Comparison of ENCODE assay signal across 29 mouse cellular contexts in genomic region chr14:54959853-54960613, GRCm38 (mm10). TPM values are rescaled to one million over a fixed set of nuclear protein-coding genes. Genes with fewer than 3 reads are reported as not detected.
A peak's percentile ranks its signal among the peaks of the same experiment; 100 is the strongest.
DNase-seq lines count a peak whose midpoint lies in the region; ATAC-seq and TF ChIP-seq lines count a peak whose summit lies in the region.
"Not testable (repeated sequence)": the region's sequence is repeated elsewhere in the genome, so short reads cannot be mapped to it uniquely, and the experiment has no call there.
"Had no signal": no experiment of that assay in that cellular context is flagged by ENCODE, and none has a peak within 500 bp of the region (broad histone marks: within the 10 kb centered on the region; RNA-seq: fewer than 3 reads in every experiment).

No protein-coding gene starts in this region.

- 89% methylated on average over 12 of the region's 12 CpGs for WGBS in embryonic facial prominence, embryonic 12.5 days
- WGBS in heart, embryonic 11.5 days (ENCODE audit: insufficient replicate concordance): 73% methylated on average over 12 of the region's 12 CpGs
- 67% methylated on average over 12 of the region's 12 CpGs for WGBS in heart, embryonic 14.5 days
- 50% methylated on average over 12 of the region's 12 CpGs for WGBS in heart, postnatal 0 days
- 89% methylated on average over 12 of the region's 12 CpGs for WGBS in kidney, embryonic 15.5 days
- WGBS in stomach, postnatal 0 days: 92% methylated on average over 12 of the region's 12 CpGs

- not testable (repeated sequence) for H3K4me1 ChIP-seq in embryonic facial prominence, embryonic 12.5 days; heart, embryonic 11.5 days (ENCODE audit: control insufficient read depth, insufficient read depth, low read length); heart, postnatal 0 days (ENCODE audit: control insufficient read depth, insufficient read depth); kidney, embryonic 15.5 days; stomach, postnatal 0 days (replicated peaks; ENCODE audit: control insufficient read depth, insufficient read depth)
- H3K4me1 ChIP-seq in heart, embryonic 14.5 days (ENCODE audit: control insufficient read depth in 2 of 2, insufficient read depth in 2 of 2, low read length in 2 of 2): peaks cover 18 to 22% of the 10 kb centered on the region in 2 experiments; a peak in 3 of 4 replicates

- not testable (repeated sequence) for TF ChIP-seq CTCF in heart, postnatal 0 days (IDR thresholded peaks at IDR 0.05; ENCODE audit: low read depth); stomach, postnatal 0 days (IDR thresholded peaks at IDR 0.05; ENCODE audit: low read depth)

- not testable (repeated sequence) for H3K9ac ChIP-seq in embryonic facial prominence, embryonic 12.5 days; kidney, embryonic 15.5 days; stomach, postnatal 0 days (ENCODE audit: low read length)
- peak overlapping the region; percentile 86 for H3K9ac ChIP-seq in heart, embryonic 11.5 days (ENCODE audit: low read depth, low read length)
- H3K9ac ChIP-seq in heart, embryonic 14.5 days (ENCODE audit: low read length): peak overlapping the region; percentile 83; the same call in 1 of the 2 replicates
- H3K9ac ChIP-seq in heart, postnatal 0 days (replicated peaks; ENCODE audit: low read depth, low read length): peak overlapping the region; percentile 98

- not testable (repeated sequence) for H3K9me3 ChIP-seq in embryonic facial prominence, embryonic 12.5 days; heart, embryonic 11.5 days (replicated peaks; ENCODE audit: control insufficient read depth, low read length); heart, embryonic 14.5 days (ENCODE audit: control insufficient read depth, low read length); heart, postnatal 0 days (replicated peaks; ENCODE audit: control insufficient read depth, low read length); kidney, embryonic 15.5 days (replicated peaks); stomach, postnatal 0 days (ENCODE audit: control insufficient read depth, low read length)

- H3K27ac ChIP-seq in embryonic facial prominence, embryonic 12.5 days; kidney, embryonic 15.5 days; stomach, postnatal 0 days (replicated peaks): not testable (repeated sequence)
- peak overlapping the region; percentile 95 for H3K27ac ChIP-seq in heart, embryonic 11.5 days (ENCODE audit: low read depth, low read length)
- peak overlapping the region; percentile 14 to 87; a peak in 2 of 4 replicates for H3K27ac ChIP-seq in heart, embryonic 14.5 days (replicated peaks in 1 of 2; ENCODE audit: control insufficient read depth in 1 of 2, insufficient read depth in 1 of 2, low read depth in 2 of 2, low read length in 2 of 2)
- H3K27ac ChIP-seq in heart, postnatal 0 days (ENCODE audit: low read depth): peak overlapping the region; percentile 96

- not testable (repeated sequence) for H3K36me3 ChIP-seq in embryonic facial prominence, embryonic 12.5 days; heart, embryonic 11.5 days (ENCODE audit: control insufficient read depth, insufficient read depth, low read length); kidney, embryonic 15.5 days; stomach, postnatal 0 days (ENCODE audit: control insufficient read depth, insufficient read depth, low read length)
- H3K36me3 ChIP-seq in heart, embryonic 14.5 days (ENCODE audit: control insufficient read depth, insufficient read depth, low read length): peaks cover 97% of the 10 kb centered on the region
- H3K36me3 ChIP-seq in heart, postnatal 0 days (replicated peaks; ENCODE audit: control insufficient read depth, insufficient read depth, low read length): peaks cover 93% of the 10 kb centered on the region

- peak; percentile 94 for DNase-seq in heart, adult 11 months
- not testable (repeated sequence) for DNase-seq in heart, postnatal 0 days (ENCODE audit: low spot score); stomach, postnatal 0 days (ENCODE audit: low spot score)

- not testable (repeated sequence) for H3K27me3 ChIP-seq in embryonic facial prominence, embryonic 12.5 days; heart, embryonic 11.5 days (ENCODE audit: control insufficient read depth, insufficient read depth, low read length); heart, embryonic 14.5 days (ENCODE audit: control insufficient read depth, insufficient read depth, low read length); heart, postnatal 0 days (ENCODE audit: control insufficient read depth, insufficient read depth, low read length); kidney, embryonic 15.5 days; stomach, postnatal 0 days (ENCODE audit: control insufficient read depth, insufficient read depth, low read length)

- ATAC-seq in embryonic facial prominence, embryonic 12.5 days (ENCODE audit: insufficient number of reproducible peaks, insufficient read depth, low FRiP score, low TSS enrichment): peak; percentile 54; the same call in 1 of the 2 replicates
- 0 out of 2 replicates have a peak, but pooled peaks have one; percentile 15 for ATAC-seq in heart, embryonic 11.5 days (replicated peaks; ENCODE audit: insufficient number of reproducible peaks, low FRiP score, low TSS enrichment)
- not testable (repeated sequence) for ATAC-seq in heart, embryonic 14.5 days (ENCODE audit: insufficient number of reproducible peaks, insufficient read depth, low FRiP score, low read depth)
- ATAC-seq in heart, postnatal 0 days (ENCODE audit: insufficient read depth, low read depth): peak; percentile 14
- ATAC-seq in kidney, embryonic 15.5 days (replicated peaks; ENCODE audit: low FRiP score): 0 out of 2 replicates have a peak, but pooled peaks have one; percentile 29
- peak; percentile 32; the same call in 1 of the 2 replicates for ATAC-seq in stomach, postnatal 0 days (ENCODE audit: low FRiP score, low TSS enrichment)

- H3K4me3 ChIP-seq in embryonic facial prominence, embryonic 12.5 days; kidney, embryonic 15.5 days (replicated peaks); stomach, postnatal 0 days (ENCODE audit: low read depth, low read length): not testable (repeated sequence)
- peak overlapping the region; percentile 51 for H3K4me3 ChIP-seq in heart, embryonic 11.5 days (ENCODE audit: low read depth, low read length)
- peak overlapping the region; percentile 18 to 42 for H3K4me3 ChIP-seq in heart, embryonic 14.5 days (ENCODE audit: control insufficient read depth in 1 of 2, insufficient read depth in 1 of 2, low read depth in 1 of 2, low read length in 2 of 2)
- peak overlapping the region; percentile 70 for H3K4me3 ChIP-seq in heart, postnatal 0 days (ENCODE audit: low read depth, low read length)

- TF ChIP-seq EP300 in heart, postnatal 0 days (IDR thresholded peaks at IDR 0.05; ENCODE audit: low read depth): peak; percentile 6; the same call in 1 of the 2 replicates
- not testable (repeated sequence) for TF ChIP-seq EP300 in stomach, postnatal 0 days (optimal IDR thresholded peaks at IDR 0.05)

- H3K4me2 ChIP-seq in embryonic facial prominence, embryonic 12.5 days (replicated peaks); kidney, embryonic 15.5 days; stomach, postnatal 0 days (replicated peaks; ENCODE audit: low read depth): not testable (repeated sequence)
- peak overlapping the region; percentile 66 for H3K4me2 ChIP-seq in heart, embryonic 11.5 days
- H3K4me2 ChIP-seq in heart, embryonic 14.5 days (ENCODE audit: low read length): peak overlapping the region; percentile 66
- peak overlapping the region; percentile 58 for H3K4me2 ChIP-seq in heart, postnatal 0 days (ENCODE audit: low read depth, low read length)

RNA-seq across cellular contexts. Expression of gene Myh6, which starts 6.7 kb away (rescaled TPM):
- polyA plus RNA-seq in embryonic facial prominence, embryonic 12.5 days (2016; fragmentation: Nextera tagmentation; extraction: Ambion mirVana): 2.2 and 3.2 TPM in 2 replicates
- polyA plus RNA-seq in heart, embryonic 11.5 days (2014; fragmentation: Nextera tagmentation; extraction: Ambion mirVana): 2,306 and 2,903 TPM in 2 replicates
- polyA plus RNA-seq in heart, embryonic 14.5 days (2014; fragmentation: Nextera tagmentation; extraction: Ambion mirVana): 2,542 and 2,728 TPM in 2 replicates
- total RNA-seq in heart, postnatal 0 days (2014; rRNA removed; ENCODE audit: low replicate concordance): 3,860 and 3,976 TPM in 2 replicates
- 8,242 and 9,737 TPM in 2 replicates for polyA plus RNA-seq in heart, postnatal 0 days (2015; fragmentation: Nextera tagmentation; extraction: Ambion mirVana)
- 1.6 TPM in 2 replicates for polyA plus RNA-seq in kidney, embryonic 15.5 days (2015; fragmentation: Nextera tagmentation; extraction: Ambion mirVana)
- 0.27 and 0.29 TPM in 2 replicates for polyA plus RNA-seq in stomach, postnatal 0 days (2015; fragmentation: Nextera tagmentation; extraction: Ambion mirVana)
- total RNA-seq: adrenal gland, adult 2 months; common myeloid progenitor, adult 5-6 weeks; MEL had no signal
- polyA plus RNA-seq: adrenal gland, adult 2 months; forebrain, embryonic 11.5 days; inflammation-experienced regulatory T-cells, adult 6 months had no signal

RNA-seq across cellular contexts. Expression of gene Gm17428, which starts 16.7 kb away (rescaled TPM):
- not detected in 2 replicates for polyA plus RNA-seq in embryonic facial prominence, embryonic 12.5 days (2016; fragmentation: Nextera tagmentation; extraction: Ambion mirVana)
- not detected in 2 replicates for polyA plus RNA-seq in heart, embryonic 11.5 days (2014; fragmentation: Nextera tagmentation; extraction: Ambion mirVana)
- polyA plus RNA-seq in heart, embryonic 14.5 days (2014; fragmentation: Nextera tagmentation; extraction: Ambion mirVana): not detected in 2 replicates
- not detected in 2 replicates for total RNA-seq in heart, postnatal 0 days (2014; rRNA removed; ENCODE audit: low replicate concordance)
- not detected in 2 replicates for polyA plus RNA-seq in heart, postnatal 0 days (2015; fragmentation: Nextera tagmentation; extraction: Ambion mirVana)
- not detected in 2 replicates for polyA plus RNA-seq in kidney, embryonic 15.5 days (2015; fragmentation: Nextera tagmentation; extraction: Ambion mirVana)
- not detected in 2 replicates for polyA plus RNA-seq in stomach, postnatal 0 days (2015; fragmentation: Nextera tagmentation; extraction: Ambion mirVana)
- total RNA-seq: adrenal gland, adult 2 months; adrenal gland, postnatal 14 days; adrenal gland, postnatal 4 days; common myeloid progenitor, adult 5-6 weeks; forebrain, postnatal 0 days; gastrocnemius, adult 2 months; gastrocnemius, postnatal 14 days; gastrocnemius, postnatal 4 days; heart, adult 18-20 months; heart, postnatal 10 days; heart, postnatal 36 days; hindbrain, postnatal 0 days; MEL had no signal
- polyA plus RNA-seq: adrenal gland, adult 2 months; cerebellum, adult 2 months; embryonic facial prominence, embryonic 13.5 days; forebrain, embryonic 11.5 days; forebrain, embryonic 14.5 days; forebrain, postnatal 0 days; frontal cortex, adult 2 months; hindbrain, embryonic 11.5 days; hindbrain, embryonic 14.5 days; hindbrain, postnatal 0 days; inflammation-experienced regulatory T-cells, adult 6 months; intestine, embryonic 16.5 days had no signal

RNA-seq across cellular contexts. Expression of gene Cmtm5, which starts 24.0 kb away (rescaled TPM):
- 6.2 and 9.5 TPM in 2 replicates for polyA plus RNA-seq in embryonic facial prominence, embryonic 12.5 days (2016; fragmentation: Nextera tagmentation; extraction: Ambion mirVana)
- 0.49 and 0.90 TPM in 2 replicates for polyA plus RNA-seq in heart, embryonic 11.5 days (2014; fragmentation: Nextera tagmentation; extraction: Ambion mirVana)
- polyA plus RNA-seq in heart, embryonic 14.5 days (2014; fragmentation: Nextera tagmentation; extraction: Ambion mirVana): 0.58 and 0.72 TPM in 2 replicates
- total RNA-seq in heart, postnatal 0 days (2014; rRNA removed; ENCODE audit: low replicate concordance): 3.1 and 8.1 TPM in 2 replicates
- polyA plus RNA-seq in heart, postnatal 0 days (2015; fragmentation: Nextera tagmentation; extraction: Ambion mirVana): 0.34 and 0.85 TPM in 2 replicates
- 0.96 and 2.0 TPM in 2 replicates for polyA plus RNA-seq in kidney, embryonic 15.5 days (2015; fragmentation: Nextera tagmentation; extraction: Ambion mirVana)
- polyA plus RNA-seq in stomach, postnatal 0 days (2015; fragmentation: Nextera tagmentation; extraction: Ambion mirVana): 3.3 and 4.6 TPM in 2 replicates
- total RNA-seq: common myeloid progenitor, adult 5-6 weeks; MEL had no signal
- polyA plus RNA-seq: inflammation-experienced regulatory T-cells, adult 6 months had no signal

RNA-seq across cellular contexts. Expression of gene Il25, which starts 27.5 kb away (rescaled TPM):
- 0.15 TPM in 1 of 2 replicates, not detected in the other for polyA plus RNA-seq in embryonic facial prominence, embryonic 12.5 days (2016; fragmentation: Nextera tagmentation; extraction: Ambion mirVana)
- not detected in 2 replicates for polyA plus RNA-seq in heart, embryonic 11.5 days (2014; fragmentation: Nextera tagmentation; extraction: Ambion mirVana)
- not detected in 2 replicates for polyA plus RNA-seq in heart, embryonic 14.5 days (2014; fragmentation: Nextera tagmentation; extraction: Ambion mirVana)
- total RNA-seq in heart, postnatal 0 days (2014; rRNA removed; ENCODE audit: low replicate concordance): not detected in 2 replicates
- 0.11 TPM in 1 of 2 replicates, not detected in the other for polyA plus RNA-seq in heart, postnatal 0 days (2015; fragmentation: Nextera tagmentation; extraction: Ambion mirVana)
- polyA plus RNA-seq in kidney, embryonic 15.5 days (2015; fragmentation: Nextera tagmentation; extraction: Ambion mirVana): not detected in 2 replicates
- 0.15 TPM in 1 of 2 replicates, not detected in the other for polyA plus RNA-seq in stomach, postnatal 0 days (2015; fragmentation: Nextera tagmentation; extraction: Ambion mirVana)
- total RNA-seq: adrenal gland, adult 2 months; adrenal gland, postnatal 14 days; adrenal gland, postnatal 4 days; common myeloid progenitor, adult 5-6 weeks; gastrocnemius, adult 2 months; gastrocnemius, postnatal 14 days; gastrocnemius, postnatal 4 days; heart, adult 18-20 months; heart, postnatal 10 days; heart, postnatal 36 days; hindbrain, postnatal 0 days; MEL had no signal
- polyA plus RNA-seq: embryonic facial prominence, embryonic 13.5 days; forebrain, embryonic 11.5 days; hindbrain, embryonic 11.5 days; inflammation-experienced regulatory T-cells, adult 6 months; intestine, embryonic 16.5 days had no signal

RNA-seq across cellular contexts. Expression of gene Efs, which starts 34.1 kb away (rescaled TPM):
- polyA plus RNA-seq in embryonic facial prominence, embryonic 12.5 days (2016; fragmentation: Nextera tagmentation; extraction: Ambion mirVana): 49.0 and 49.3 TPM in 2 replicates
- polyA plus RNA-seq in heart, embryonic 11.5 days (2014; fragmentation: Nextera tagmentation; extraction: Ambion mirVana): 11.0 and 12.7 TPM in 2 replicates
- 12.2 and 14.6 TPM in 2 replicates for polyA plus RNA-seq in heart, embryonic 14.5 days (2014; fragmentation: Nextera tagmentation; extraction: Ambion mirVana)
- total RNA-seq in heart, postnatal 0 days (2014; rRNA removed; ENCODE audit: low replicate concordance): 12.5 and 22.2 TPM in 2 replicates
- polyA plus RNA-seq in heart, postnatal 0 days (2015; fragmentation: Nextera tagmentation; extraction: Ambion mirVana): 3.9 and 4.1 TPM in 2 replicates
- polyA plus RNA-seq in kidney, embryonic 15.5 days (2015; fragmentation: Nextera tagmentation; extraction: Ambion mirVana): 29.1 and 32.1 TPM in 2 replicates
- polyA plus RNA-seq in stomach, postnatal 0 days (2015; fragmentation: Nextera tagmentation; extraction: Ambion mirVana): 14.1 and 16.8 TPM in 2 replicates
- total RNA-seq: common myeloid progenitor, adult 5-6 weeks; MEL had no signal
- polyA plus RNA-seq: inflammation-experienced regulatory T-cells, adult 6 months had no signal

Comparison
In these comparisons a context has a peak if more than half of its experiments do, and no peak if none do; other contexts are left out.
1. RNA of gene Myh6, which starts 6.7 kb away (polyA plus RNA-seq): 8,242 to 9,737 TPM in heart, postnatal 0 days, 2,542 to 2,728 TPM in heart, embryonic 14.5 days and 2,306 to 2,903 TPM in heart, embryonic 11.5 days; 2.2 to 3.2 TPM in embryonic facial prominence, embryonic 12.5 days, 1.6 TPM in kidney, embryonic 15.5 days and 0.27 to 0.29 TPM in stomach, postnatal 0 days; every median in the first group is over 100 times any median in the second.